Mouse (Mus musculus) gastrocnemius, adult 18-20 months (tissue): ENCODE data around the gene N4bp2l2. TPM values are rescaled to one million over a fixed set of nuclear protein-coding genes. Genes with fewer than 3 reads are reported as not detected.
"Not testable (repeated sequence)": the region's sequence is repeated elsewhere in the genome, so short reads cannot be mapped to it uniquely, and the experiment has no call there.

Source experiments
- DNase-seq: peaks from one replicate; pipeline ENCODE4 v3.0.0; 2021; ENCODE audit warnings: low spot score
- total RNA-seq, 2 experiments: library from RNA; stranded (reverse); gene quantifications; 2 replicates each; pipeline ENCODE4 v1.2.3; 2021

N4bp2l2 gene
- total RNA-seq, 2 experiments from 2014 or later: 24.1 to 34.5 TPM

GRCm38 (mm10) chr5:150644926-150645325 lies 21.1 kb downstream of the N4bp2l2 start:
- no peak for DNase-seq

- not testable (repeated sequence) for DNase-seq
These were observed 22.6 kb downstream of the N4bp2l2 start for GRCm38 (mm10) chr5:150643390-150643789.

DNA sequence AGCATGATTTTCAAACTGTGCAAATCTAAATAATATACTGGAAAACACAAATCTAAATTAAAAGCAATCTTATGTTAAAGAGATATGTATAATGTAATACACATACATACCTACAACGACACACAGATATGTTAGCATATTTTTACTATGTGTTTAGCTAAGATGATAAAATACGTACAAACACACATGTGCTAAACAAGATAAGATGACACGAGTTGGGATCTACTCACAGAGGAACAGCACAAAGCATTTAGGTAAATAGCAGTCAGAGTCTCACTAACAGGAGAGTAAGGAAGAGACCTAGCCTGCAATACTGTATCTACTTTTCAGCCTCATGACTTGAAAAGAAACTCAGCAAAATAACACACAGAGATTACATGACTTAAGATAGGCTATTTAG lies 24.5 kb downstream of the N4bp2l2 start:
- DNase-seq: no peak

GRCm38 (mm10) chr5:150629692-150630091 lies 36.3 kb downstream of the N4bp2l2 start:
- no peak for DNase-seq

DNA sequence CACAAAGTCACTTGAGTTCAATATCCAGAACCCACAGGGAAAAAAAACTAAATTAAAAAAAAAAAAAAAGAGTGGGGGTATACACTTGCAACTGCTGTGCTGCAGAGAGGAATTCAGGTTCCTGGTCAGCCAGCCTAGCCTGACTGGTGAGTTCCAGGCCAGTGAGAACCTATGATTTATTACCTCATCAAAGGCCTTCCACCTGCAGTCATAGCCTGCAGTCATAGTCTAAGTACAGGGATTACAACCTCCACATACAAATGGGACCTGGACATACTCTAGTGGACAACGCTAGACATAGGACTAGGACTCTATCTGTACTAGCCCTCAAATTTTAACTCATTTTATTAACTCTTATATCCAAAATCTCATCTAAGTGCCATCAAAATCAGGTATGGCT lies 36.7 kb downstream of the N4bp2l2 start:
- DNase-seq: no peak

GRCm38 (mm10) chr5:150625528-150625927 lies 40.5 kb downstream of the N4bp2l2 start:
- no peak for DNase-seq

DNA sequence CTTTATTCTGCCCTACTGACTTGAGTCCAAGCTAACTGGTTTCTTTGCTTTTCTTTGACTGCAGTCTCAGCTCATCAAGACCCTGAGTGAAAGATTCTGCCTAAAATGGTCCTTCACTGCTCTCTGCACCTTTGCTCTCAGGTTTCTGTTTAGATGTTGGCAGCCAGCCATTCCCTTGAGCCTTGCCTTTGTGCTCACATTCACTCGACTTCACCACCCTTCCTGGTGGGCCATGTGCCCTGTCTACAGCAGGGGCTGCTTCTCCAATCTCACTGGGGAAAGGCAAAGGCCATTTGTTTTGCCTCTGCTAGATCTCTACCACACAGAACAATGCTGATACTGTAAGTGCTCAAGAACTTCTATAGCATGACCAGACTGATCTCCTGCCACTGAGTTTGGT lies 43.2 kb downstream of the N4bp2l2 start:
- DNase-seq: no peak

DNA sequence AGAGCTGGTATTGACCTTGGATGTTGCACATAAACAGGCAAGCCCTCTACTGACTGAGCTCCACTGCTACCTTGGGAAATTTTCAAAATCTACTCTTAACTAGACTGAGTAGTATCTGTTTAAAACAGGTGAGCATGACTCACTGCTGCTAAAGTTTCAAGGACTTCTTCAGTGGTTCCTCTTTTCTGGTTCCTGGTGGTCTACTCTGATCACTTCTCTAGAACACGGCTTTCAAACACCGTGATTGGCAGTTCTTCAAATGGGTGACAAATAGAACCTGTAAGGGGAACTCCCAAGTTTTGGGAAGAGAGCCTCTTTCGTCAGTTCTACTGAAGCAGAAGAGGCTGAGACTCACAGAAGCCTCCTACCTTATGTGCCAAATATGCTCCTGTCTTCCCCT lies 44.4 kb downstream of the N4bp2l2 start:
- no peak for DNase-seq

GRCm38 (mm10) chr5:150620588-150621135 lies 45.3 kb downstream of the N4bp2l2 start:
- no peak for DNase-seq

DNA sequence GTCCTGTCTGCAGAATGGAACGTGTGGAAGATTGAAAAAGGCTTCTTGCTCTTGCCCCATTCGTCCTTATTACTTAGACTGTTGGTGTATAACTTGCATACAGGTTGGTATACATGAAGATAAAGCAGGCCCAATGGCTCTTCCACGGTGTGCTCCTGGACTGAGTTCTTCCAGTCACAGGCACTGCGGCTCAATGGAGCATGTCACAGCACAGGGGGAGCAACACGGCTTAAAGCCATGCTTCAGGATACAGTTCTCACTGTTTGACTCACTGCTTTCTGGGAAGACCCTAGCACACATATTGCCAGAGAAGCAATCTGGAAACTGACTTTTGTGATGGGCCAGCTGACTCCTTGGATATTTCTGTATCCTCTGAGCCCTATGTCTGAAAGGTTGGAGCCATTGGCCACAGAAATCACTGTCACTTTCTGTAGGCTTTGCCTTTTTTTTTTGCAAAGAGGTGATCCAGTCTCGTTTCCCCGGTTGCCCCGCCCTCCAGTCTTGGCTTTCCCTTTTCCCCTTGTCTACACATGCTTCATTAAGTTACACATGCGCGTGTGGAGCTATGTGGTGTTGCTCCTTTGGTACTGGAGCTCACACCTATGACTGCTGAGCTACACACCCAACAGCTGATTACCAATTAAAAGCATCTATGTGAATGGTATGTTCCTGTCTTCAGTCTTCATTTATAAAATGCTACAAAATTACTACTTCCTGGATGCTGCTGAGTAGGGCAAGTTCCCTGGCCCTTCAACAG lies 47.2 kb downstream of the N4bp2l2 start:
- no peak for DNase-seq

GRCm38 (mm10) chr5:150616731-150617130 lies 49.3 kb downstream of the N4bp2l2 start:
- no peak for DNase-seq

GRCm38 (mm10) chr5:150616216-150616615 lies 49.8 kb downstream of the N4bp2l2 start:
- DNase-seq: no peak

- no peak for DNase-seq
These were observed 51.9 kb downstream of the N4bp2l2 start for GRCm38 (mm10) chr5:150614054-150614453.

DNA sequence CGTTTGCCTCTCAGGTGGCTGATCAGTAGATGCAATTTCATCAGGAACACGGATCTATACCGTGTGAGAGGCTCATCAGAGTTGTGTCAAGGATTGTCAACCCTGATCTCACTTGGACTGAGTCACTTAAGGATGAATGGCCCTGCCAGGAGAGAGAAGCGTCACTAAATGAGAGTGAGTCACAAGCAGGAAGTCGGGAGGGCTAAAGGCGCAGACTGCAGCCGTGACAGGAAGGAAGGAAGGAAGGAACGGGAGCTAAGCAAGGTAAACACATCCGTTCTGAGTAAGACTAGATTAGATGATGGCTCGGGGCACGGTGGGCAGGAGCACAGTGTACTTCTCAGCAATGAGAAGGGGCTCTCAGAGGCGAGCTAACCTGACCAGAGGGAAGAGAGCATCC lies 54.3 kb downstream of the N4bp2l2 start:
- no peak for DNase-seq

DNA sequence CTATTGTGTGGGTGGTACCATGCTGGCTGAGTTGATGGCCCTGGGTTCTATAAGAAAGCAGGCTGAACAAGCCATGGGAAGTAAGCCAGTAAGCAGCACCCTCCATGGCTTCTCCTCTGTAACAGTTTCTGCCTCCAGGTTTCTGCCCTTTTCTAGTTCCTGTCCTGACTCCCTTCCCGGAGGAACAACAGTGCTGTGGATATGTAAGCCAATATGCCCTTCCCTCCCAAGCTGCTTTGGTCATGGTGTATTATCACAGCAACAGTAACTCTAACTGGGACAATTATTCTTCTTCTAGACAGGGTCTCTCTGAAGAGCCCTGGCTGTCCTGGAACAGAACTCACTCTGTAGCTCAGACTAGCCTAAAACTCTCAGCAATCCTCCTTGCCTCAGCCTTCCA lies 54.8 kb downstream of the N4bp2l2 start:
- no peak for DNase-seq

DNA sequence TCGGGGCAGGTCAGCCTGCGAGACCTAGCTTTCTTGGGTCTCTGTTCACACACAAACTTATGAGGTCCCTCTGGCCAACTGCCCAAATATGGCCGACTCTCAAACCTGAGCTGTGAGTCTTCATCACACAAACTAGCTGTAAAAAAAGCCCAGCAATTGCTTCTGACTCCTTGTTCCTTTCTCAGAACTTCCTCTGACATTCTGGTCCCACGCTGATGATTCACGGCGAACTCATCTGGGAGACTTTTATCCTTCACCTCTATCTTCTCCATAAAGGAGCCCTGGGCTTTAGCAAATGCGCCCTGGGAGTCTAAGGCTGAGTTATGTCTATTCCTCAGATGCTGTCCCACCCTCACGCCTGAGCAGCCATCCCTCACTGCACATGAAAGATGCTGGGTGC lies 58.4 kb downstream of the N4bp2l2 start:
- DNase-seq: no peak

GRCm38 (mm10) chr5:150606131-150606530 lies 59.9 kb downstream of the N4bp2l2 start:
- DNase-seq: no peak

DNA sequence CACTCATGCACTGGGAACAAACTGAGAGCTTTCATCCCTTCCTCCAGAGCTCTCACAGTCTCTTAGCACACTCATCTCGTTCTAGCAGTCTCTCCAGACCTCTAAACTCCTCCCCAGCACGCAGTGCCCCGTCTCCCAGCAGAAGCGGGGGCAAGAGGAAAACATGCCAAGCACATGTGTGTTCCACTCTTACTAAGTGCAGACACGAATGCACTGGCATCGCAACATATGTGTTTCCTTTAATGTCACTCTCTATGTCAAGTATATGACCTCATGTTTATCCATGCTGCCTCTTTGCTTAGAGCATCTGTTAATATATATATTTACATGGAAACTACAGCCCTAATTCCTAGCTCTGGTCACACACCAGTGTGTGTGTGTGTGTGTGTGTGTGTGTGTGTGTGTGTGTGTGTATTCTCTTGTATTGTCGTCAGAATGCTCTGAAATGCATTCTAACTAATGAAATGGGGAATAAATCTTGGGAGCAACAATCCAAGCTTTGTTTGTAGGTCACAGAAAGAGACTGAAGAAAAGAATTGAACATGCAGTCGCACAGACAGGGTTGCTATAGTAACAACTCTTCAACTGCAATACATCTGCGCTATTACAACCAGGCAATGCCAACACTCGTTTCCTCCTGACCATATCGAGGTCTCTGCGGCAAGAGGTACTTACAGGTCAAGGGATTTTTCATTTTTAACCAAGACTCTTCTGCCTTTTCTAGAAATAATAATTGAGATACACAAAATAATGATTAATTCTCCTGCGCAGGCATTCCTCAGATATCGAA lies 64.3 kb downstream of the N4bp2l2 start:
- no peak for DNase-seq

DNA sequence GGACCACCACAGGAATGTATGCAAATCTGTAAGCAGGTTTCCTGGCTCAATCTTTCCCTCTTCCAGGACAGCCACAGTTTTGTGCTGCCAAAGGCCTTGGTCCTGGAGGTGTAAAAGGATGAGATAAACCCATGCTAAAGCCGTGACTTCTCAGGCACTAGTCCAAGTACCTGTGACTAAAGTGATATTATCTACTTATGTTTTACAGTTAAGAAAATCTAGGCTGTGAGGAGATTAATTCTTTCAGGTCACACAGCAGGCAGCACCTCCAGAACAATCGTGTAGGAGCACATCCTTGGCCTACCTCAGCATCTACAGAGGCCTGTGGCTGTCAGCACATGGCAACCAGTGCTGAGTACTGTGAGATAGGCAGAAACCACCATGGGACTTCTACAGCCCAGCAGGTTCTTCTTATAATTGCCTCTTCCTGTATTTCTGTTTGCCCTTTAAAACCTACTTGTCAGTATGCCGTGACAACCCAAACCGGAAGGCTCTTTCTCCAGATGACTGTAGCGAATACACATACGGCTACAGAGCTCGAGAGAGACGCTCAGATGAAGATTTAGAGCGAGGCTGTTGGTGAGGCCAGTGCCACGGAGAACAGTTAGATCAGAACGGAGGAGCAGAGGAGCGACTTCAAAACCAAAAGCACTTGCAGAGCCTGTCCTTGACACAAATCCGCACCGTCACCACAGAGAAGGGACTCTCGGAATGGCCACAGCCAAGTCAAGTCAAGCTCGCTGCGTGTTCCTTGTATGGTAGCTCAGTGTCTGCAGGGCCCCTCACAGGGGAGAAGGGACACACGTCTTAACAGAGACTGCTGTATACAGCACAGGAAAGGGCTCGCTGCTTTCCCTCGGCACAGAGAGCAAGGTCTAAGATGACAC lies 65.2 kb downstream of the N4bp2l2 start:
- no peak for DNase-seq

- no peak for DNase-seq
These were observed 66.4 kb downstream of the N4bp2l2 start for GRCm38 (mm10) chr5:150599301-150600294.
